Mouse (Mus musculus) ES-Bruce4 (cell line): ENCODE data around the gene Zfp335.

Experiments used
- CTCF ChIP-seq: IDR thresholded peaks from one replicate; pipeline ENCODE4 v1.8.1; 2011; ENCODE audit warnings: low read depth, low read length
- EP300 ChIP-seq: IDR thresholded peaks from 2 replicates; pipeline ENCODE4 v1.6.1; 2011; ENCODE audit warnings: low read depth, low read length; ENCODE audit not compliant: insufficient read depth
- POLR2A ChIP-seq: IDR thresholded peaks from one replicate; pipeline ENCODE4 v1.8.1; 2011; ENCODE audit warnings: low read length; ENCODE audit not compliant: insufficient read depth

DNA sequence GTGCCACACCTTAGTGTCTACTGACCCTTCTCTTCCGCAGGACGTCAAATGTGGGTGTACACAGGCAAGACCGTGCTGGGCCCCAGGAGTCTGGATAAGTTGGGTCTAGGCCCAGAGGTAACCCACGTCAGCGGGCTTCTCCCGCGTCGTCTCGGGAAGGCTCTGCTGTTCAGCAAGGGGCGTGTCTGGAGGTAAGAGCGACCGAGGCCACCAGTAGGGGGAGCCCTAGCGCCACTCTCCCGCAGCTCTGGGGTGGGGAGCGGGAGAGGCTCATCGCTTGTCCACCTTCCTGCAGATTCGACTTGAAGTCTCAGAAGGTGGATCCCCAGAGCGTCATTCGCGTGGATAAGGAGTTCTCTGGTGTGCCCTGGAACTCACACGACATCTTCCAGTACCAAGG is 41.7 kb upstream of the Zfp335 start:
- no peak for TF ChIP-seq POLR2A
- TF ChIP-seq CTCF, result peak; percentile 89
- TF ChIP-seq EP300, result no peak
